Mouse (Mus musculus) midbrain, postnatal 0 days (tissue): ENCODE data around the gene Edn1. TPM values are rescaled to one million over a fixed set of nuclear protein-coding genes. Genes with fewer than 3 reads are reported as not detected.

Experiments
- ATAC-seq: fragments of 200-750 bp; cut with Nextera tagmentation; 2 replicates; pipeline ENCODE4 v1.8.0; 2017; ENCODE audit warnings: moderate number of reproducible peaks, mild to moderate bottlenecking, moderate TSS enrichment, moderate library complexity; ENCODE audit not compliant: low FRiP score
- DNase-seq: peaks from one replicate; pipeline ENCODE4 v3.0.0-alpha.2; 2015; ENCODE audit warnings: low spot score
- H3K27ac ChIP-seq: fragments of 300-500 bp; sonication (generic); 2 replicates; pipeline ENCODE4 v1.5.1; 2014; ENCODE audit warnings: low read depth, mild to moderate bottlenecking, low read length, mixed read lengths
- H3K27me3 ChIP-seq: fragments of 300-500 bp; sonication (generic); 2 replicates; pipeline ENCODE4 v1.6.1; 2014; ENCODE audit warnings: low read length, control low read depth, mixed read lengths; ENCODE audit not compliant: insufficient read depth
- H3K36me3 ChIP-seq: fragments of 300-500 bp; sonication (generic); 2 replicates; pipeline ENCODE4 v1.6.1; 2014; ENCODE audit warnings: low read length, control low read depth, mixed read lengths; ENCODE audit not compliant: insufficient read depth
- H3K4me1 ChIP-seq: fragments of 300-500 bp; sonication (generic); 2 replicates; pipeline ENCODE4 v1.6.1; 2014; ENCODE audit warnings: mild to moderate bottlenecking, control low read depth, antibody characterized with exemption, low read length, mixed read lengths; ENCODE audit not compliant: insufficient read depth
- H3K4me2 ChIP-seq: fragments of 300-500 bp; sonication (generic); 2 replicates; pipeline ENCODE4 v1.6.1; 2014; ENCODE audit warnings: low read depth, mild to moderate bottlenecking, low read length, mixed read lengths; ENCODE audit not compliant: poor library complexity, severe bottlenecking
- H3K4me3 ChIP-seq: fragments of 300-500 bp; sonication (generic); 2 replicates; pipeline ENCODE4 v1.5.1; 2014; ENCODE audit warnings: low read depth, mild to moderate bottlenecking, low read length, moderate library complexity
- H3K9ac ChIP-seq: fragments of 300-500 bp; sonication (generic); replicated peaks from 2 replicates; pipeline ENCODE4 v1.6.1; 2014; ENCODE audit warnings: mild to moderate bottlenecking, low read length, moderate library complexity, mixed read lengths; ENCODE audit not compliant: poor library complexity, severe bottlenecking
- H3K9me3 ChIP-seq: fragments of 300-500 bp; sonication (generic); 2 replicates; pipeline ENCODE4 v1.6.1; 2016; ENCODE audit warnings: low read length, control low read depth
- CTCF ChIP-seq: IDR thresholded peaks from 2 replicates; pipeline ENCODE4 v1.5.1; 2016; ENCODE audit warnings: antibody characterized with exemption, mild to moderate bottlenecking
- WGBS: fragments of 180-500 bp; shearing (Covaris S2); extraction: QIAGEN DNeasy Blood & Tissue Kit; methylation state at CpG from one replicate; pipeline ENCODE4 v1.1.7; 2014; 5-methylcytosine and 5-hydroxymethylcytosine counted together
- polyA plus RNA-seq: library from polyadenylated mRNA; unstranded; fragments of >200 nt; fragmentation: Nextera tagmentation; extraction: Ambion mirVana; gene quantifications from 2 replicates; pipeline ENCODE4 v1.2.1, GENCODE M21; 2015
- total RNA-seq: library from RNA; depleted of rRNA; stranded (reverse); fragments of >200 nt; gene quantifications from 2 replicates; pipeline ENCODE4 v1.2.3, GENCODE M21; 2014

The Edn1 gene
- total and polyA plus RNA-seq, 2 experiments from 2014 or later: 3.2 to 4.4 TPM

- Histone ChIP-seq H3K4me1 (0 out of 2 replicates have a peak, but pooled peaks cover 4% of the 10 kb centered on the region), H3K27me3 (peaks cover 12% of the 10 kb centered on the region; the same call in 1 of the 2 replicates), H3K9me3 (no peaks in the 10 kb centered on the region), H3K36me3 (no peaks in the 10 kb centered on the region), H3K27ac (no peak overlapping the region), H3K4me2 (no peak overlapping the region), H3K4me3 (no peak overlapping the region), H3K9ac (no peak overlapping the region)
- no peak for DNase-seq
- ATAC-seq: no peak
- TF ChIP-seq CTCF: no peak
- WGBS: 81% methylated on average over 14 of the region's 14 CpGs
Observed at GRCm38 (mm10) chr13:42306870-42307800, 5.9 kb downstream of the Edn1 start.

- DNase-seq (no peak), ATAC-seq (no peak)
- Histone ChIP-seq H3K4me1 (no peaks in the 10 kb centered on the region), H3K4me2 (no peak overlapping the region), H3K9me3 (no peaks in the 10 kb centered on the region), H3K27me3 (peaks cover 10% of the 10 kb centered on the region; the same call in 1 of the 2 replicates), H3K27ac (no peak overlapping the region), H3K36me3 (no peaks in the 10 kb centered on the region), H3K4me3 (no peak overlapping the region), H3K9ac (no peak overlapping the region)
- WGBS: 68% methylated on average over 16 of the region's 16 CpGs
- no peak for TF ChIP-seq CTCF
Observed at GRCm38 (mm10) chr13:42308368-42309103, 7.3 kb downstream of the Edn1 start.

DNA sequence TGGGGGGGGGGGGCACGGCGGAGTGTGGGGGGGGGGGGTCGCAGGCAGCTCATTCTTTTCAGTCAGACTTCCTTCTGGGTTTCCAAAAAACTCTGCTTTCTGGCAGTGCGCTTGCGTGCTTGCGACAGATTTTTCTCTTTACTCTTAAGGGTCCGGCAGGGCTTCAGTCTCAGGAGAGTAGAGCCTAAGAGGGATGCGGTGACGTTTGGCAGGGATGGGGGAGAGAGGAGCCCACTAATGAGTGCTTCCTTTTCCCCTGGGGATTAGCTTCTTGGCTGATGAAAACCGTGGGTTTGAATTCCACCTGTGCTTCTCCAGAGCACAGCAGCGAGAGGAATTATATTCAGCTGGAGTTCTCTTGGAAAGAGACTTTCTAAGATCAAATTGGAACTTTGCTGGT, 8.5 kb downstream of the Edn1 start:
- 20% methylated on average over 11 of the region's 11 CpGs for WGBS
- ATAC-seq (no peak), DNase-seq (no peak)
- 0 out of 2 replicates have a peak overlapping the region, but pooled peaks have one; percentile 13 for H3K9ac ChIP-seq
- no peaks in the 10 kb centered on the region for H3K36me3 ChIP-seq
- no peaks in the 10 kb centered on the region for H3K4me1 ChIP-seq
- H3K9me3 ChIP-seq: no peaks in the 10 kb centered on the region
- TF ChIP-seq CTCF: no peak
- no peak overlapping the region for H3K4me3 ChIP-seq
- H3K27ac ChIP-seq: no peak overlapping the region
- no peaks in the 10 kb centered on the region for H3K27me3 ChIP-seq
- peak overlapping the region; percentile 29; the same call in 1 of the 2 replicates for H3K4me2 ChIP-seq

DNA sequence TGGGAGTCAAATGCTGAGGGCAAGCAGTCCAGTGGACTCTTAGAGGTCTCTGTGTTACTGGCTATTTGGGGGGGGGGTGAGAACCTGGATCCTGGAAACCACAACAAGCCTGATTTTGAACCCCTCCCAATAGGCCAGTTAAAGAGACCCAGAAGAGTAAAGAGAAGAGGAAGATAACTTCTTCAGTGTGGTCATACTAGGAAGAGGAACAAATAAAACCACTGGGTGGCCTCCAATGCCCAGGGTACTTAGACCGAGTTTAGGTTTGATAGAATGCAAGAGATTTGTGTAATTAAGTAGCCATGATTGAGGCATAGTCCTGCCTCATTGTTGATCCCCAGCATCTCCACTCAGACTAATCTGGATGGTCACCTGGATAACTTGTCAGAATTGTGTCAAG, 14.4 kb downstream of the Edn1 start:
- no peak overlapping the region for H3K9ac ChIP-seq
- ATAC-seq (no peak), DNase-seq (no peak)
- WGBS: 67% methylated on average over 1 of the region's 1 CpGs
- no peaks in the 10 kb centered on the region for H3K27me3 ChIP-seq
- H3K36me3 ChIP-seq: no peaks in the 10 kb centered on the region
- TF ChIP-seq CTCF: no peak
- no peaks in the 10 kb centered on the region for H3K4me1 ChIP-seq
- no peak overlapping the region for H3K27ac ChIP-seq
- no peaks in the 10 kb centered on the region for H3K9me3 ChIP-seq
- no peak overlapping the region for H3K4me3 ChIP-seq
- no peak overlapping the region for H3K4me2 ChIP-seq

GRCm38 (mm10) chr13:42317808-42318207, 16.5 kb downstream of the Edn1 start:
- no peak overlapping the region for H3K27ac ChIP-seq
- 89% methylated on average over 4 of the region's 4 CpGs for WGBS
- no peaks in the 10 kb centered on the region for H3K4me1 ChIP-seq
- DNase-seq (no peak), ATAC-seq (no peak)
- no peak overlapping the region for H3K4me2 ChIP-seq
- TF ChIP-seq CTCF: no peak
- H3K9me3 ChIP-seq: no peaks in the 10 kb centered on the region
- H3K9ac ChIP-seq: no peak overlapping the region
- H3K27me3 ChIP-seq: no peaks in the 10 kb centered on the region
- H3K36me3 ChIP-seq: no peaks in the 10 kb centered on the region
- no peak overlapping the region for H3K4me3 ChIP-seq

DNA sequence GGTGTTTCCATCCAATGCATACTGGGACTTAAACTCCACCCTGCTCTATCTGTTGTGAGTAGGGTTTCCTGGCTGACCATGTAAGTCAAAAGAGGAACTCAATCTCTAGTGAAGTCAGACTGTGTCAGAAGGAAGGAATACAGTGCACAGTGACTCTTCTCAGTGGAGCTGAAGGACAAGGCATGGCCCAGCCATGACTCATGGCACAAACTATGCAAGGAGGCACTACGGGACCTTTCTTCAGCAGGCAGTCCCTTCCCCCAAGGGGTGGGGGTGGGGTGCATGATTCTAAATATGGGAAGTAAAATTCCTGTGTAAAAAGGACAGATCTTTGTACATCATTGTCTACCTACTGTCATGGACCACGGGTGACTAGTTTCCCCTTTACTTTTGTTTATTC, 27.3 kb downstream of the Edn1 start:
- H3K4me2 ChIP-seq: no peak overlapping the region
- no peaks in the 10 kb centered on the region for H3K27me3 ChIP-seq
- no peaks in the 10 kb centered on the region for H3K4me1 ChIP-seq
- H3K4me3 ChIP-seq: no peak overlapping the region
- ATAC-seq (no peak), DNase-seq (no peak)
- WGBS: 89% methylated on average over 2 of the region's 2 CpGs
- no peak for TF ChIP-seq CTCF
- H3K36me3 ChIP-seq: no peaks in the 10 kb centered on the region
- no peak overlapping the region for H3K9ac ChIP-seq
- no peak overlapping the region for H3K27ac ChIP-seq
- no peaks in the 10 kb centered on the region for H3K9me3 ChIP-seq
